Mouse (Mus musculus): ENCODE results near the gene Adarb2.

DNA sequence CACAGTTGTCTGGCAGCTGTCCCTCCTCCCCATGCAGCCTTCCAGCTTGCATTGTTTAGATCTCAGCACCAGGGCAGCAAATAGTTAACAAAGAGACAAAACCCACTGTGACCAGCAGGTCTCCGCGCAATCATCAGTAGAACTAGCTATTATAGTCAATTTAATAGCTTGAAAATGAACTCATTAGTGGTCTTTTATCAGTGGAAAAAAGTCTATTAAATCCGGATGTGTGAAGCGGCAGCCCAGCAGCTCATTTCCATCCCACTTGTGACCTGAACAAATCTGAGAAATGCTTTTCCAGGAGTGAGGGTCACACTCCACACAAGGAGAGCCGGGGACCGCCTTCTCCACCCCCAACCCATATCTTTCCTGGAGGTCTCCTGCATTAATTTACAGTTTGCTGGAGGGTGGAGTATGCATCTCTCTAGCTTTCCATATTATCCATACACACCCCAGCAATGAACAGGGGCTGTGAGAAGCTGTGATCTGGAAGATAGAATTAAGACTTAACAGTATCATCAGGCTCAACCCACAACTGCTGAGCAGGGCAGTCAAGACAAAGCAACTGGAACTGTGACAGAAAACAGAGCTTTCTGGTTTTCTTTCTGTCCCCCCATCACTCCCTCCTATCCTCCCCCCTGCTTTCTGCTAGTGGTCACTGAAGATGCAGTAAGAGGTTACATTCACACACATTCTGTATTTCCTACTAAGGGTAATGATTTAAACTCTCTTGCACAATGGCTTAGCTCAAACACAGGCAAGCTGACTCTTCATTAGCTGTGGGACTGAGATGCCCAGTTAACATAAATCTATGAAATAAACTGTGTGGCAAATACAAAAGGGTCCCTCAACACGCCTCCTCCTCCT, 131.2 kb downstream of the Adarb2 start:
- TF ChIP-seq CTCF (IDR thresholded peaks at IDR 0.05; ENCODE audit: control insufficient read depth, insufficient read depth, low read length) (no peak), POLR2A (IDR thresholded peaks at IDR 0.05; ENCODE audit: borderline replicate concordance, control insufficient read depth, low read depth, low read length) (no peak)
